Mouse (Mus musculus): Measurements from ENCODE around the gene Creg2. TPM values are rescaled to one million over a fixed set of nuclear protein-coding genes. Genes with fewer than 3 reads are reported as not detected.

The Creg2 gene
- 0.01 TPM in 2 replicates for polyA plus RNA-seq (2012; rRNA removed)
- not detected in 2 replicates for polyA plus RNA-seq (2014; fragmentation: Nextera tagmentation; extraction: Ambion mirVana)

- Histone ChIP-seq H3K4me1 (replicated peaks; ENCODE audit: control insufficient read depth in 2 of 2, insufficient read depth in 2 of 2, low read length in 1 of 2) (no peaks in the 10 kb centered on the region), H3K27me3 (ENCODE audit: control insufficient read depth, insufficient read depth, low read length) (peaks cover 28% of the 10 kb centered on the region), H3K9ac (replicated peaks) (no peak within 1 kb of the TSS), H3K4me2 (ENCODE audit: low read depth) (peak within 1 kb of the TSS; percentile 61), H3K36me3 (replicated peaks; ENCODE audit: control insufficient read depth, insufficient read depth, low read depth) (no peaks in the 10 kb centered on the region), H3K27ac (no peak within 1 kb of the TSS), H3K9me3 (ENCODE audit: control insufficient read depth, low read length) (no peaks in the 10 kb centered on the region), H3K4me3 (ENCODE audit: insufficient read depth in 1 of 2, low read depth in 2 of 2, low read length in 2 of 2) (peak within 1 kb of the TSS in 1 of 2 experiments; percentile 45; a peak in 2 of 4 replicates)
- ATAC-seq (ENCODE audit: insufficient read depth) (no peak), DNase-seq (ENCODE audit: low read depth in 3 of 3, low spot score in 3 of 3) (no peak)
- WGBS (ENCODE audit: insufficient replicate concordance) = 32% methylated on average over 9 of the region's 9 CpGs
- no peak for TF ChIP-seq CTCF (IDR thresholded peaks at IDR 0.05; ENCODE audit: low read depth)
- no peak for TF ChIP-seq EP300 (IDR thresholded peaks at IDR 0.05; ENCODE audit: low read depth)
Observed at GRCm38 (mm10) chr1:39651241-39651548, at the start of gene Creg2. Gene Creg2 (minus strand): TSS chr1:39651474.

- no peak overlapping the region for H3K4me3 ChIP-seq (ENCODE audit: insufficient read depth in 1 of 2, low read depth in 2 of 2, low read length in 2 of 2)
- no peak overlapping the region for H3K27ac ChIP-seq
- 54% methylated on average over 7 of the region's 7 CpGs for WGBS (ENCODE audit: insufficient replicate concordance)
- DNase-seq (ENCODE audit: low read depth in 3 of 3, low spot score in 3 of 3) = no peak
- H3K4me1 ChIP-seq (replicated peaks; ENCODE audit: control insufficient read depth in 2 of 2, insufficient read depth in 2 of 2, low read length in 1 of 2) = peaks cover 0 to 2% of the 10 kb centered on the region in 2 experiments; a peak in 2 of 4 replicates
- no peak for ATAC-seq (ENCODE audit: insufficient read depth)
- no peaks in the 10 kb centered on the region for H3K27me3 ChIP-seq (ENCODE audit: control insufficient read depth, insufficient read depth, low read length)
- TF ChIP-seq CTCF (IDR thresholded peaks at IDR 0.05; ENCODE audit: low read depth) (no peak), EP300 (IDR thresholded peaks at IDR 0.05; ENCODE audit: low read depth) (no peak)
- no peaks in the 10 kb centered on the region for H3K9me3 ChIP-seq (ENCODE audit: control insufficient read depth, low read length)
- no peak overlapping the region for H3K4me2 ChIP-seq (ENCODE audit: low read depth)
- H3K36me3 ChIP-seq (replicated peaks; ENCODE audit: control insufficient read depth, insufficient read depth, low read depth) = no peaks in the 10 kb centered on the region
- H3K9ac ChIP-seq (replicated peaks) = no peak overlapping the region
Observed at GRCm38 (mm10) chr1:39700599-39701273, 49.5 kb upstream of the Creg2 start.

GRCm38 (mm10) chr1:39698456-39698855 lies 47.2 kb upstream of the Creg2 start:
- Histone ChIP-seq H3K27ac (no peak overlapping the region), H3K36me3 (replicated peaks; ENCODE audit: control insufficient read depth, insufficient read depth, low read depth) (no peaks in the 10 kb centered on the region), H3K9ac (replicated peaks) (no peak overlapping the region), H3K4me1 (replicated peaks; ENCODE audit: control insufficient read depth in 2 of 2, insufficient read depth in 2 of 2, low read length in 1 of 2) (peaks cover 0 to 5% of the 10 kb centered on the region in 2 experiments; a peak in 2 of 4 replicates), H3K9me3 (ENCODE audit: control insufficient read depth, low read length) (no peaks in the 10 kb centered on the region), H3K4me3 (ENCODE audit: insufficient read depth in 1 of 2, low read depth in 2 of 2, low read length in 2 of 2) (no peak overlapping the region), H3K4me2 (ENCODE audit: low read depth) (no peak overlapping the region), H3K27me3 (ENCODE audit: control insufficient read depth, insufficient read depth, low read length) (no peaks in the 10 kb centered on the region)
- ATAC-seq (ENCODE audit: insufficient read depth) (no peak), DNase-seq (ENCODE audit: low read depth in 3 of 3, low spot score in 3 of 3) (no peak)
- WGBS (ENCODE audit: insufficient replicate concordance) = 58% methylated on average over 6 of the region's 6 CpGs
- TF ChIP-seq EP300 (IDR thresholded peaks at IDR 0.05; ENCODE audit: low read depth) (no peak), CTCF (IDR thresholded peaks at IDR 0.05; ENCODE audit: low read depth) (no peak)

- Histone ChIP-seq H3K9ac (replicated peaks) (no peak overlapping the region), H3K27me3 (ENCODE audit: control insufficient read depth, insufficient read depth, low read length) (no peaks in the 10 kb centered on the region), H3K27ac (no peak overlapping the region), H3K36me3 (replicated peaks; ENCODE audit: control insufficient read depth, insufficient read depth, low read depth) (no peaks in the 10 kb centered on the region), H3K4me3 (ENCODE audit: insufficient read depth in 1 of 2, low read depth in 2 of 2, low read length in 2 of 2) (no peak overlapping the region), H3K4me1 (replicated peaks; ENCODE audit: control insufficient read depth in 2 of 2, insufficient read depth in 2 of 2, low read length in 1 of 2) (peaks cover 0 to 5% of the 10 kb centered on the region in 2 experiments; a peak in 2 of 4 replicates), H3K4me2 (ENCODE audit: low read depth) (no peak overlapping the region), H3K9me3 (ENCODE audit: control insufficient read depth, low read length) (no peaks in the 10 kb centered on the region)
- TF ChIP-seq EP300 (IDR thresholded peaks at IDR 0.05; ENCODE audit: low read depth) = no peak
- TF ChIP-seq CTCF (IDR thresholded peaks at IDR 0.05; ENCODE audit: low read depth) = no peak
- ATAC-seq (ENCODE audit: insufficient read depth) = no peak
- DNase-seq (ENCODE audit: low read depth in 3 of 3, low spot score in 3 of 3) = no peak
- 45% methylated on average over 4 of the region's 4 CpGs for WGBS (ENCODE audit: insufficient replicate concordance)
Observed at GRCm38 (mm10) chr1:39695198-39695597, 43.9 kb upstream of the Creg2 start.

- H3K27me3 ChIP-seq (ENCODE audit: control insufficient read depth, insufficient read depth, low read length) = no peaks in the 10 kb centered on the region
- peaks cover 0 to 5% of the 10 kb centered on the region in 2 experiments; a peak in 2 of 4 replicates for H3K4me1 ChIP-seq (replicated peaks; ENCODE audit: control insufficient read depth in 2 of 2, insufficient read depth in 2 of 2, low read length in 1 of 2)
- H3K27ac ChIP-seq = no peak overlapping the region
- no peak overlapping the region for H3K9ac ChIP-seq (replicated peaks)
- H3K36me3 ChIP-seq (replicated peaks; ENCODE audit: control insufficient read depth, insufficient read depth, low read depth) = no peaks in the 10 kb centered on the region
- ATAC-seq (ENCODE audit: insufficient read depth) = no peak
- no peak overlapping the region for H3K4me2 ChIP-seq (ENCODE audit: low read depth)
- TF ChIP-seq EP300 (IDR thresholded peaks at IDR 0.05; ENCODE audit: low read depth) (no peak), CTCF (IDR thresholded peaks at IDR 0.05; ENCODE audit: low read depth) (no peak)
- no peaks in the 10 kb centered on the region for H3K9me3 ChIP-seq (ENCODE audit: control insufficient read depth, low read length)
- DNase-seq (ENCODE audit: low read depth in 3 of 3, low spot score in 3 of 3) = no peak
- H3K4me3 ChIP-seq (ENCODE audit: insufficient read depth in 1 of 2, low read depth in 2 of 2, low read length in 2 of 2) = no peak overlapping the region
- WGBS (ENCODE audit: insufficient replicate concordance) = 52% methylated on average over 7 of the region's 7 CpGs
Observed at GRCm38 (mm10) chr1:39694756-39695155, 43.5 kb upstream of the Creg2 start.
